Mouse (Mus musculus): ENCODE results near the gene Rnasek.

DNA sequence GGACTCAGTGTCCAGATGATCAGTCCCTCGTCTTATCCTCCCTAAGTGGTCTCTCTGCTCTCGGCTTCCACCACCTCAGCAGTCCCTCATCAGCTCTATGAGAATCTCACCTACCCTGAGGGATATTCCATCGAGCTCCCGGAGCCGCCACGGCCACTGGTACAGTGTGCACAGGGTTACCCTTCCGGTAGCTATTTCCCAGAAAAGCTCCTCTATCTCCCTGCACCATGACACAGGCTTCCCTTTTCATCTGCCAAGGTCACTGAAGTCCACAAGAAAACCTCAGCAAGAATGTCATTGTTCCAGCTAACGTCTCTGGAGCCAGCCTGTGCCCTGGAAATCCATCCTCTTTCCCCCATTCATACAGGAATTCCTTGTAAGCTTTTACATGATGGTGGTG lies 12.2 kb upstream of the Rnasek start:
- TF ChIP-seq POLR2A (IDR thresholded peaks at IDR 0.05; ENCODE audit: insufficient read length, low read depth) (no peak), MYOD1 (IDR thresholded peaks at IDR 0.05; ENCODE audit: control insufficient read depth in 1 of 3, insufficient read length in 2 of 3, low read depth in 2 of 3) (no peak), MAX (IDR thresholded peaks at IDR 0.05; ENCODE audit: low read depth) (no peak), TCF12 (IDR thresholded peaks at IDR 0.05; ENCODE audit: insufficient read depth, poor library complexity, severe bottlenecking) (no peak)
